Comparison of ENCODE assay signal across 26 mouse cellular contexts in genomic region chr8:111206321-111206720, GRCm38 (mm10). TPM values are rescaled to one million over a fixed set of nuclear protein-coding genes. Genes with fewer than 3 reads are reported as not detected.
DNase-seq lines count a peak whose midpoint lies in the region; ATAC-seq and TF ChIP-seq lines count a peak whose summit lies in the region.
"Had no signal": no experiment of that assay in that cellular context is flagged by ENCODE, and none has a peak within 500 bp of the region (broad histone marks: within the 10 kb centered on the region; RNA-seq: fewer than 3 reads in every experiment).

No protein-coding gene starts in this region.

- ATAC-seq in heart, embryonic 11.5 days (replicated peaks; ENCODE audit: insufficient number of reproducible peaks, low FRiP score, low TSS enrichment): no peak
- no peak for ATAC-seq in heart, postnatal 0 days (ENCODE audit: insufficient read depth, low read depth)
- no peak for ATAC-seq in kidney, embryonic 16.5 days (ENCODE audit: low FRiP score, low TSS enrichment)
- ATAC-seq in midbrain, embryonic 11.5 days (ENCODE audit: low FRiP score): no peak
- no peak for ATAC-seq in midbrain, embryonic 16.5 days
- ATAC-seq: forebrain, embryonic 13.5 days; forebrain, embryonic 16.5 days; hindbrain, postnatal 0 days; inflammation-experienced regulatory T-cells, adult 6 months; intestine, embryonic 16.5 days; Patski had no signal

- no peak overlapping the region for H3K27ac ChIP-seq in heart, embryonic 11.5 days (ENCODE audit: low read depth, low read length)
- peak overlapping the region; percentile 43; the same call in 1 of the 2 replicates for H3K27ac ChIP-seq in heart, postnatal 0 days (ENCODE audit: low read depth)
- peak overlapping the region; percentile 50 for H3K27ac ChIP-seq in kidney, adult 2 months (ENCODE audit: insufficient read depth, low read depth, low read length)
- H3K27ac ChIP-seq in kidney, embryonic 16.5 days (ENCODE audit: low read length): no peak overlapping the region
- H3K27ac ChIP-seq in midbrain, embryonic 11.5 days (ENCODE audit: low read depth, low read length): no peak overlapping the region
- no peak overlapping the region for H3K27ac ChIP-seq in midbrain, embryonic 16.5 days (ENCODE audit: low read length)
- H3K27ac ChIP-seq: forebrain, embryonic 10.5 days; forebrain, embryonic 13.5 days; hindbrain, embryonic 14.5 days; hindbrain, postnatal 0 days had no signal

- TF ChIP-seq CTCF in heart, postnatal 0 days (IDR thresholded peaks at IDR 0.05; ENCODE audit: low read depth): no peak
- TF ChIP-seq CTCF in kidney, adult 2 months (conservative IDR thresholded peaks at IDR 0.05; ENCODE audit: insufficient read depth, insufficient read length, low read depth, low read length): no peak

- H3K9me3 ChIP-seq in heart, embryonic 11.5 days (replicated peaks; ENCODE audit: control insufficient read depth, low read length): no peaks in the 10 kb centered on the region
- no peaks in the 10 kb centered on the region for H3K9me3 ChIP-seq in heart, postnatal 0 days (replicated peaks; ENCODE audit: control insufficient read depth, low read length)
- H3K9me3 ChIP-seq in kidney, embryonic 16.5 days (ENCODE audit: low read length): no peaks in the 10 kb centered on the region
- no peaks in the 10 kb centered on the region for H3K9me3 ChIP-seq in midbrain, embryonic 11.5 days (ENCODE audit: control insufficient read depth, low read length)
- H3K9me3 ChIP-seq in midbrain, embryonic 16.5 days (replicated peaks; ENCODE audit: control insufficient read depth, low read length, poor library complexity, severe bottlenecking): no peaks in the 10 kb centered on the region
- H3K9me3 ChIP-seq: forebrain, embryonic 10.5 days; forebrain, embryonic 13.5 days; G1E had no signal

- no peaks in the 10 kb centered on the region for H3K4me1 ChIP-seq in heart, embryonic 11.5 days (ENCODE audit: control insufficient read depth, insufficient read depth, low read length)
- 0 out of 2 replicates have a peak, but pooled peaks cover 13% of the 10 kb centered on the region for H3K4me1 ChIP-seq in heart, postnatal 0 days (ENCODE audit: control insufficient read depth, insufficient read depth)
- peaks cover 5% of the 10 kb centered on the region; the same call in 1 of the 2 replicates for H3K4me1 ChIP-seq in kidney, adult 2 months (ENCODE audit: control insufficient read depth, insufficient read depth, low read length)
- 0 out of 2 replicates have a peak, but pooled peaks cover 8% of the 10 kb centered on the region for H3K4me1 ChIP-seq in kidney, embryonic 16.5 days (ENCODE audit: insufficient read depth, low read length)
- H3K4me1 ChIP-seq in midbrain, embryonic 11.5 days (ENCODE audit: control insufficient read depth, insufficient read depth, low read length): no peaks in the 10 kb centered on the region
- 0 out of 2 replicates have a peak, but pooled peaks cover 3% of the 10 kb centered on the region for H3K4me1 ChIP-seq in midbrain, embryonic 16.5 days (ENCODE audit: control insufficient read depth, insufficient read depth, low read length)
- H3K4me1 ChIP-seq: forebrain, embryonic 10.5 days had no signal

- 87% methylated on average over 6 of the region's 6 CpGs for WGBS in heart, embryonic 11.5 days (ENCODE audit: insufficient replicate concordance)
- WGBS in heart, postnatal 0 days: 61% methylated on average over 6 of the region's 6 CpGs
- 66% methylated on average over 6 of the region's 6 CpGs for WGBS in kidney, adult 2 months
- 78% methylated on average over 6 of the region's 6 CpGs for WGBS in kidney, embryonic 16.5 days
- WGBS in midbrain, embryonic 11.5 days: 89% methylated on average over 6 of the region's 6 CpGs
- 90% methylated on average over 6 of the region's 6 CpGs for WGBS in midbrain, embryonic 16.5 days

- intact Hi-C loops in heart, postnatal 36 days (cut with DNase I): no loop called here

- no peak overlapping the region for H3K4me3 ChIP-seq in heart, embryonic 11.5 days (ENCODE audit: low read depth, low read length)
- no peak overlapping the region for H3K4me3 ChIP-seq in heart, postnatal 0 days (ENCODE audit: low read depth, low read length)
- H3K4me3 ChIP-seq in kidney, adult 2 months (ENCODE audit: insufficient read depth, low read depth, low read length): no peak overlapping the region
- H3K4me3 ChIP-seq in kidney, embryonic 16.5 days (ENCODE audit: low read length): no peak overlapping the region
- no peak overlapping the region for H3K4me3 ChIP-seq in midbrain, embryonic 11.5 days (ENCODE audit: low read depth, low read length)
- no peak overlapping the region for H3K4me3 ChIP-seq in midbrain, embryonic 16.5 days (ENCODE audit: low read depth, low read length)
- H3K4me3 ChIP-seq: forebrain, embryonic 10.5 days; forebrain, embryonic 13.5 days had no signal

- DNase-seq in heart, adult 18-20 months: peak; percentile 20 to 36
- DNase-seq in heart, postnatal 0 days (ENCODE audit: low spot score): peak; percentile 19
- DNase-seq in heart, postnatal 36 days: no peak
- peak; percentile 28 for DNase-seq in kidney, adult 2 months
- peak; percentile 35 for DNase-seq in midbrain, embryonic 11.5 days (ENCODE audit: low spot score, missing footprints)
- DNase-seq: adrenal gland, postnatal 10 days; adrenal gland, postnatal 36 days; B cell, adult 2 months; cerebellum, adult 18-20 months; cerebellum, adult 9-10 months; cerebellum, postnatal 14 days; gastrocnemius, postnatal 10 days; gastrocnemius, postnatal 36 days had no signal

- no peak for TF ChIP-seq EP300 in heart, postnatal 0 days (IDR thresholded peaks at IDR 0.05; ENCODE audit: low read depth)

- no peak overlapping the region for H3K4me2 ChIP-seq in heart, embryonic 11.5 days
- no peak overlapping the region for H3K4me2 ChIP-seq in heart, postnatal 0 days (ENCODE audit: low read depth, low read length)
- H3K4me2 ChIP-seq in kidney, embryonic 16.5 days (replicated peaks; ENCODE audit: low read depth, low read length): no peak overlapping the region
- no peak overlapping the region for H3K4me2 ChIP-seq in midbrain, embryonic 11.5 days
- H3K4me2 ChIP-seq in midbrain, embryonic 16.5 days (ENCODE audit: low read length): no peak overlapping the region
- H3K4me2 ChIP-seq: forebrain, embryonic 13.5 days; hindbrain, embryonic 14.5 days had no signal

- H3K36me3 ChIP-seq in heart, embryonic 11.5 days (ENCODE audit: control insufficient read depth, insufficient read depth, low read length): no peaks in the 10 kb centered on the region
- no peaks in the 10 kb centered on the region for H3K36me3 ChIP-seq in heart, postnatal 0 days (replicated peaks; ENCODE audit: control insufficient read depth, insufficient read depth, low read length)
- no peaks in the 10 kb centered on the region for H3K36me3 ChIP-seq in kidney, adult 2 months (ENCODE audit: control insufficient read depth, insufficient read depth, low read length)
- H3K36me3 ChIP-seq in kidney, embryonic 16.5 days (ENCODE audit: insufficient read depth, low read length): no peaks in the 10 kb centered on the region
- H3K36me3 ChIP-seq in midbrain, embryonic 11.5 days (ENCODE audit: control insufficient read depth, insufficient read depth, low read length): no peaks in the 10 kb centered on the region
- H3K36me3 ChIP-seq in midbrain, embryonic 16.5 days (ENCODE audit: control insufficient read depth, insufficient read depth, low read length): no peaks in the 10 kb centered on the region
- H3K36me3 ChIP-seq: forebrain, embryonic 10.5 days had no signal

- no peak overlapping the region for H3K9ac ChIP-seq in heart, embryonic 11.5 days (ENCODE audit: low read depth, low read length)
- H3K9ac ChIP-seq in heart, postnatal 0 days (replicated peaks; ENCODE audit: low read depth, low read length): no peak overlapping the region
- no peak overlapping the region for H3K9ac ChIP-seq in kidney, embryonic 16.5 days (replicated peaks; ENCODE audit: low read length)
- H3K9ac ChIP-seq in midbrain, embryonic 11.5 days (ENCODE audit: low read length): no peak overlapping the region
- no peak overlapping the region for H3K9ac ChIP-seq in midbrain, embryonic 16.5 days (ENCODE audit: low read depth, low read length)
- H3K9ac ChIP-seq: forebrain, embryonic 13.5 days; hindbrain, embryonic 14.5 days had no signal

- no peak for TF ChIP-seq POLR2A in kidney, adult 2 months (IDR thresholded peaks at IDR 0.05; ENCODE audit: low read depth, low read length)

- H3K27me3 ChIP-seq in heart, embryonic 11.5 days (ENCODE audit: control insufficient read depth, insufficient read depth, low read length): no peaks in the 10 kb centered on the region
- no peaks in the 10 kb centered on the region for H3K27me3 ChIP-seq in heart, postnatal 0 days (ENCODE audit: control insufficient read depth, insufficient read depth, low read length)
- H3K27me3 ChIP-seq in kidney, adult 2 months (replicated peaks; ENCODE audit: control insufficient read depth, insufficient read depth, low read length): no peaks in the 10 kb centered on the region
- H3K27me3 ChIP-seq in kidney, embryonic 16.5 days (ENCODE audit: insufficient read depth, low read length): no peaks in the 10 kb centered on the region
- no peaks in the 10 kb centered on the region for H3K27me3 ChIP-seq in midbrain, embryonic 11.5 days (ENCODE audit: control insufficient read depth, insufficient read depth, low read length)
- no peaks in the 10 kb centered on the region for H3K27me3 ChIP-seq in midbrain, embryonic 16.5 days (ENCODE audit: control insufficient read depth, insufficient read depth, low read depth, low read length)
- H3K27me3 ChIP-seq: CH12.LX; forebrain, embryonic 13.5 days; Patski had no signal

RNA-seq across cellular contexts. Expression of gene Glg1, which starts 52.7 kb away (rescaled TPM):
- 10 to 100 TPM; 97.3 to 98.3 TPM for total RNA-seq in heart, adult 18-20 months (2021)
- polyA plus RNA-seq in heart, embryonic 11.5 days (2014; fragmentation: Nextera tagmentation; extraction: Ambion mirVana): 61.3 and 74.9 TPM in 2 replicates
- 30.5 and 41.9 TPM in 2 replicates for total RNA-seq in heart, postnatal 0 days (2014; rRNA removed; ENCODE audit: low replicate concordance)
- polyA plus RNA-seq in heart, postnatal 0 days (2015; fragmentation: Nextera tagmentation; extraction: Ambion mirVana): 37.1 and 38.2 TPM in 2 replicates
- 100 to 1,000 TPM; 102 to 106 TPM for total RNA-seq in heart, postnatal 36 days (2021)
- polyA plus RNA-seq in kidney, adult 2 months (2012; rRNA removed): 40.8 and 44.5 TPM in 2 replicates
- polyA plus RNA-seq in kidney, embryonic 16.5 days (2015; fragmentation: Nextera tagmentation; extraction: Ambion mirVana): 79.5 and 88.4 TPM in 2 replicates
- polyA plus RNA-seq in midbrain, embryonic 11.5 days (2014; fragmentation: Nextera tagmentation; extraction: Ambion mirVana): 76.6 and 82.4 TPM in 2 replicates
- 59.7 and 63.3 TPM in 2 replicates for polyA plus RNA-seq in midbrain, embryonic 16.5 days (2015; fragmentation: Nextera tagmentation; extraction: Ambion mirVana)

Comparison
In these comparisons a context has a peak if more than half of its experiments do, and no peak if none do; other contexts are left out.
1. DNase-seq: peak in heart, adult 18-20 months (2 of 2), heart, postnatal 0 days (single experiment), kidney, adult 2 months (single experiment) and midbrain, embryonic 11.5 days (single experiment); none in heart, postnatal 36 days (0 of 2).
2. H3K27ac ChIP-seq: peak in heart, postnatal 0 days (single experiment) and kidney, adult 2 months (single experiment); none in heart, embryonic 11.5 days (single experiment), kidney, embryonic 16.5 days (single experiment), midbrain, embryonic 11.5 days (single experiment) and midbrain, embryonic 16.5 days (single experiment).